27 mouse cellular contexts compared by ENCODE assay signal in the genomic region with DNA sequence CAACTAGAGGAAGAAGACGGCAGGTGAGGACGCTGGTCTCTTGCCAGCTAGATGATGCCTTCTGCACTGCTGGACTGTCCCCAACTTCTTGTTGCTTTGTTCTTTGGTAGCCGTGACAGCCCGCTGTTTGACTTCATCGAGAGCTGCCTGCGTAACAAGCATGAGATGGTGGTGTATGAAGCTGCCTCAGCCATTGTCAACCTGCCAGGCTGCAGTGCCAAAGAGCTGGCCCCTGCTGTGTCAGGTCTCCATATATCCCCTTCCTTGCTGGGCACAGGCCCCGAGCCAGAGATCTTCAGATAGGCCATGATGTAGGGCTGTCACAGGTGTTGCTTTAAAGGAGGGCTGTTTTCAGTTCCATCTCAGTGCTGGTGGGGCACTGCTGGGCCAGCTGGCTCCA. TPM values are rescaled to one million over a fixed set of nuclear protein-coding genes. Genes with fewer than 3 reads are reported as not detected.
DNase-seq lines count a peak whose midpoint lies in the region; TF ChIP-seq lines count a peak whose summit lies in the region.
"Had no signal": no experiment of that assay in that cellular context is flagged by ENCODE, and none has a peak within 500 bp of the region (broad histone marks: within the 10 kb centered on the region; RNA-seq: fewer than 3 reads in every experiment).

No protein-coding gene starts in this region.

- TF ChIP-seq POLR2A in cerebellum, adult 2 months (IDR thresholded peaks at IDR 0.05; ENCODE audit: borderline replicate concordance, insufficient read depth, low read length) = no peak

- H3K4me3 ChIP-seq in cerebellum, adult 2 months (replicated peaks; ENCODE audit: insufficient read depth, low read depth, low read length) = no peak overlapping the region
- H3K4me3 ChIP-seq: embryonic facial prominence, embryonic 15.5 days; forebrain, embryonic 12.5 days; heart, embryonic 15.5 days; limb, embryonic 10.5 days; limb, embryonic 15.5 days; liver, embryonic 13.5 days; myocyte; neural tube, embryonic 12.5 days had no signal

- 6% methylated on average over 7 of the region's 7 CpGs for WGBS in cerebellum, adult 2 months

- no peaks in the 10 kb centered on the region for H3K27me3 ChIP-seq in cerebellum, adult 2 months (ENCODE audit: control insufficient read depth, insufficient read depth, low read length)
- H3K27me3 ChIP-seq: CH12.LX; embryonic facial prominence, embryonic 15.5 days; forebrain, embryonic 12.5 days; heart, embryonic 15.5 days; limb, embryonic 15.5 days; liver, embryonic 13.5 days; neural tube, embryonic 12.5 days had no signal

- H3K27ac ChIP-seq in cerebellum, adult 2 months (ENCODE audit: insufficient read depth, low read length) = peak overlapping the region; percentile 42
- H3K27ac ChIP-seq: embryonic facial prominence, embryonic 15.5 days; forebrain, embryonic 12.5 days; heart, embryonic 15.5 days; limb, embryonic 10.5 days; limb, embryonic 15.5 days; liver, embryonic 13.5 days; neural tube, embryonic 12.5 days; stomach, postnatal 0 days had no signal

- DNase-seq in MN1 (ENCODE audit: low spot score) = peak; percentile 30
- DNase-seq in brain, adult 2 months (ENCODE audit: low read depth, low spot score) = peak; percentile 81
- peak; percentile 82 to 87 for DNase-seq in cerebellum, adult 2 months
- peak; percentile 85 to 88 for DNase-seq in cerebellum, postnatal 14 days
- no peak for DNase-seq in lung, postnatal 25 days (ENCODE audit: low spot score)
- DNase-seq in kidney, postnatal 25 days = no peak
- DNase-seq in retina, embryonic 14.5 days (ENCODE audit: low spot score) = no peak
- DNase-seq: adrenal gland, postnatal 14 days; B cell, adult 2 months; gastrocnemius, postnatal 10 days; kidney, adult 2 months; kidney, postnatal 4 days; liver, embryonic 13.5 days; lung, adult 2 months; lung, postnatal 14 days; right cerebral cortex, postnatal 4 days; thymus, adult 18-20 months; thymus, postnatal 25 days had no signal

- no peak for TF ChIP-seq CTCF in cerebellum, adult 2 months (IDR thresholded peaks at IDR 0.05; ENCODE audit: borderline replicate concordance, insufficient read depth, low read depth, low read length)

- peaks cover 31% of the 10 kb centered on the region for H3K4me1 ChIP-seq in cerebellum, adult 2 months (ENCODE audit: control insufficient read depth, insufficient read depth, low read length)

RNA-seq across cellular contexts. Expression of gene Copg1, which starts 6.3 kb away (rescaled TPM):
- 262 and 265 TPM in 2 replicates for polyA plus RNA-seq in cerebellum, adult 2 months (2012; rRNA removed)

RNA-seq across cellular contexts. Expression of gene Hmces, which starts 19.8 kb away (rescaled TPM):
- 45.9 and 49.9 TPM in 2 replicates for polyA plus RNA-seq in cerebellum, adult 2 months (2012; rRNA removed)

RNA-seq across cellular contexts. Expression of gene Cnbp, which starts 43.0 kb away (rescaled TPM):
- 347 and 359 TPM in 2 replicates for polyA plus RNA-seq in cerebellum, adult 2 months (2012; rRNA removed)

RNA-seq across cellular contexts. Expression of gene Isy1, which starts 55.3 kb away (rescaled TPM):
- polyA plus RNA-seq in cerebellum, adult 2 months (2012; rRNA removed) = 36.2 and 36.4 TPM in 2 replicates

RNA-seq across cellular contexts. Expression of gene Gm45140, which starts 58.3 kb away (rescaled TPM):
- polyA plus RNA-seq in cerebellum, adult 2 months (2012; rRNA removed) = 4.9 and 5.7 TPM in 2 replicates

Comparison
In these comparisons a context has a peak if more than half of its experiments do, and no peak if none do; other contexts are left out.
1. DNase-seq: peak in MN1 (single experiment), brain, adult 2 months (single experiment), cerebellum, adult 2 months (2 of 2) and cerebellum, postnatal 14 days (2 of 2); none in lung, postnatal 25 days (single experiment), kidney, postnatal 25 days (0 of 2) and retina, embryonic 14.5 days (single experiment).